Mouse (Mus musculus): Measurements from ENCODE around the gene Zfp385b. TPM values are rescaled to one million over a fixed set of nuclear protein-coding genes. Genes with fewer than 3 reads are reported as not detected.

Zfp385b gene
- polyA plus RNA-seq, 1 experiment, result 0.28 TPM

DNA sequence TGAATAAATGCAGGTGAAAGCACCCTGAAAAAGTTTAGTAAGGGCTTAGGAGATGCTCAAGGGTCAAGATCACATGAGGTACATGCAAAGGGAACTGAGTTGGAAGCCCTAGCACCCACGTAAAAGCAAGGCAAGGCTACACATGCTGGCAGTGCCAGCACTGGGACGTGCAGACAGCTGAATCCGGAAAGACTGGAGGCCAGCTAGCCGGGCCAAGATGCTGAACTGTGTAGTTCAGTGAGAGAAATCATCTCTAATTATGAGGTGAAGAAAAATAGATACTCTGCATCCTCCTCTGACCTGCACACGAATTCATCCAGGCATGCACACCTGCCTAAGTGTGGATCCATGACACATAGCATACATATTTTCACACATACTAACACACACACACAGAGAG lies 18.4 kb downstream of the Zfp385b start:
- Histone ChIP-seq H3K36me3 (ENCODE audit: control insufficient read depth, insufficient read depth) (no peaks in the 10 kb centered on the region), H3K4me3 (no peak overlapping the region), H3K4me2 (ENCODE audit: low read depth) (no peak overlapping the region), H3K27me3 (ENCODE audit: control insufficient read depth, insufficient read depth, insufficient read length) (no peaks in the 10 kb centered on the region), H3K79me2 (ENCODE audit: control insufficient read depth, insufficient read depth) (no peaks in the 10 kb centered on the region), H3ac (ENCODE audit: control insufficient read depth, insufficient read length) (no peak overlapping the region)
- TF ChIP-seq CEBPB (IDR thresholded peaks at IDR 0.05; ENCODE audit: insufficient read depth, poor library complexity, severe bottlenecking) (no peak), E2F4 (IDR thresholded peaks at IDR 0.05; ENCODE audit: insufficient read depth) (no peak), TCF3 (IDR thresholded peaks at IDR 0.05; ENCODE audit: insufficient read length, low read depth) (no peak), POLR2A (IDR thresholded peaks at IDR 0.05; ENCODE audit: insufficient read length, low read depth) (no peak), MAX (IDR thresholded peaks at IDR 0.05; ENCODE audit: low read depth) (no peak), MYOG (IDR thresholded peaks at IDR 0.05; ENCODE audit: control insufficient read depth in 1 of 3, insufficient read depth in 1 of 3, insufficient read length in 2 of 3, low read depth in 2 of 3) (no peak), POLR2AphosphoS2 (IDR thresholded peaks at IDR 0.05; ENCODE audit: insufficient read length, low read depth) (no peak), SRF (IDR thresholded peaks at IDR 0.05; ENCODE audit: control insufficient read depth, insufficient read length, low read depth) (no peak), REST (IDR thresholded peaks at IDR 0.05; ENCODE audit: insufficient read depth, insufficient read length) (no peak), MYOD1 (IDR thresholded peaks at IDR 0.05; ENCODE audit: control insufficient read depth in 1 of 3, insufficient read length in 2 of 3, low read depth in 2 of 3) (no peak), USF1 (IDR thresholded peaks at IDR 0.05; ENCODE audit: low read depth) (no peak), TCF12 (IDR thresholded peaks at IDR 0.05; ENCODE audit: insufficient read depth, poor library complexity, severe bottlenecking) (no peak)

DNA sequence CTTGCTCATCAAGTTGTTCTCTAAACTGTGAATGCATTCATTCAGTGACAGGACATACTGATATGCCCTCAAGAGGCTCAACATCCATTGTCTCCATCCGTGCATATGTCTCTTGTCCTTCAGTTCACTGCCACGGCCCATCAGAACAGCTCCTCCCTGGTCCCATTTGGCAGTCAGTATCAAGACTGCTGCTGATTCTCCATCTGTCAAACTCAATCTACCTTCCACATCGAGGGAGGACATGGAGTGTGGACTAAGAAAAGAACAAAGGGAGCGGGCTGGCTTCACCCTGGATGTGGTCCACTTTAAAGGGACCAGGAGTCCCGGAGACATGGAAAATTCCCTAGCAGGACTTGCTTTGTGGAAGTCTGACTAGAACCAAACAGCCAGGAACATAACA lies 22.2 kb downstream of the Zfp385b start:
- Histone ChIP-seq H3ac (ENCODE audit: control insufficient read depth, insufficient read length) (no peak overlapping the region), H3K4me3 (no peak overlapping the region), H3K79me2 (ENCODE audit: control insufficient read depth, insufficient read depth) (no peaks in the 10 kb centered on the region), H3K27me3 (ENCODE audit: control insufficient read depth, insufficient read depth, insufficient read length) (peaks cover 7% of the 10 kb centered on the region), H3K4me2 (ENCODE audit: low read depth) (no peak overlapping the region), H3K36me3 (ENCODE audit: control insufficient read depth, insufficient read depth) (no peaks in the 10 kb centered on the region)
- TF ChIP-seq CEBPB (IDR thresholded peaks at IDR 0.05; ENCODE audit: insufficient read depth, poor library complexity, severe bottlenecking), result no peak
- no peak for TF ChIP-seq POLR2A (IDR thresholded peaks at IDR 0.05; ENCODE audit: insufficient read length, low read depth)
- TF ChIP-seq MYOG (IDR thresholded peaks at IDR 0.05; ENCODE audit: control insufficient read depth in 1 of 3, insufficient read depth in 1 of 3, insufficient read length in 2 of 3, low read depth in 2 of 3), result no peak
- TF ChIP-seq TCF3 (IDR thresholded peaks at IDR 0.05; ENCODE audit: insufficient read length, low read depth), result no peak
- TF ChIP-seq USF1 (IDR thresholded peaks at IDR 0.05; ENCODE audit: low read depth), result no peak
- TF ChIP-seq REST (IDR thresholded peaks at IDR 0.05; ENCODE audit: insufficient read depth, insufficient read length), result no peak
- TF ChIP-seq MYOD1 (IDR thresholded peaks at IDR 0.05; ENCODE audit: control insufficient read depth in 1 of 3, insufficient read length in 2 of 3, low read depth in 2 of 3), result no peak
- TF ChIP-seq E2F4 (IDR thresholded peaks at IDR 0.05; ENCODE audit: insufficient read depth), result no peak
- TF ChIP-seq SRF (IDR thresholded peaks at IDR 0.05; ENCODE audit: control insufficient read depth, insufficient read length, low read depth), result no peak
- no peak for TF ChIP-seq TCF12 (IDR thresholded peaks at IDR 0.05; ENCODE audit: insufficient read depth, poor library complexity, severe bottlenecking)
- no peak for TF ChIP-seq MAX (IDR thresholded peaks at IDR 0.05; ENCODE audit: low read depth)
- TF ChIP-seq POLR2AphosphoS2 (IDR thresholded peaks at IDR 0.05; ENCODE audit: insufficient read length, low read depth), result no peak

DNA sequence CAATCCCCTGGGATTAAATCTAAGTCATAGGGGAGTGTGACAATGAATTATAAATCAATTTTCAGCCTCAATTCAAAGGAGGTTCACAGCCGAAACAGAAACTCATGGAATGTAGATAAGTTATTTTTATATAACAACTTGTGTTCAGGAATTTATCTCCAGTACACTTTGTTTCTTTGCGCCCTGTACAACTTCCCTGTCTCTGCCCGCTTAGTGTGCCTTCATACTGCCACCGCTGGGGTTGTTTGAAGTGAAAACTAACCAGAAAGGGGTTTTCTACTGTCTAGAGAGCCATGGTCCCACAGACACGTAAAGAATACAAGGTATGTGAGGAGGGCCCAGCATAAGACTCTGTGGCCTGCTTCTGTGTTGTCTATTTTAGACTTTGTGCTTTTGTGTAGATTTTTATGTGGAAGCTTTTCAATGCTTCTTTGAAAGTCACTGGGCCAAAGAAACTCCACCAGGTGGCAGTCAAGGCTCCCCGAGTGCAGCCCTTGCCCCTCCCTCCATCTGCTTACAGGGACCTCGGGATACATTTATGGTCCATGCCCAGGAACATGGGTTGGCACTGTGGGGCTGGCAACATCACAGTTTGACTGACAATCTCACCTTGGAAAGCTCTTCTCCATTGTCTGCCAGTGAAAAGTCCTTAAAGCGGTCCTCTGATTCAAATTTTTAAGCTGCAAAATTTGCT lies 23.4 kb downstream of the Zfp385b start:
- TF ChIP-seq TCF12 (IDR thresholded peaks at IDR 0.05; ENCODE audit: insufficient read depth, poor library complexity, severe bottlenecking) (no peak), USF1 (IDR thresholded peaks at IDR 0.05; ENCODE audit: low read depth) (no peak), MAX (IDR thresholded peaks at IDR 0.05; ENCODE audit: low read depth) (no peak), E2F4 (IDR thresholded peaks at IDR 0.05; ENCODE audit: insufficient read depth) (no peak)
- Histone ChIP-seq H3K4me3 (no peak overlapping the region), H3ac (ENCODE audit: control insufficient read depth, insufficient read length) (no peak overlapping the region), H3K36me3 (ENCODE audit: control insufficient read depth, insufficient read depth) (no peaks in the 10 kb centered on the region), H3K4me2 (ENCODE audit: low read depth) (no peak overlapping the region), H3K27me3 (ENCODE audit: control insufficient read depth, insufficient read depth, insufficient read length) (peaks cover 7% of the 10 kb centered on the region), H3K79me2 (ENCODE audit: control insufficient read depth, insufficient read depth) (no peaks in the 10 kb centered on the region)

DNA sequence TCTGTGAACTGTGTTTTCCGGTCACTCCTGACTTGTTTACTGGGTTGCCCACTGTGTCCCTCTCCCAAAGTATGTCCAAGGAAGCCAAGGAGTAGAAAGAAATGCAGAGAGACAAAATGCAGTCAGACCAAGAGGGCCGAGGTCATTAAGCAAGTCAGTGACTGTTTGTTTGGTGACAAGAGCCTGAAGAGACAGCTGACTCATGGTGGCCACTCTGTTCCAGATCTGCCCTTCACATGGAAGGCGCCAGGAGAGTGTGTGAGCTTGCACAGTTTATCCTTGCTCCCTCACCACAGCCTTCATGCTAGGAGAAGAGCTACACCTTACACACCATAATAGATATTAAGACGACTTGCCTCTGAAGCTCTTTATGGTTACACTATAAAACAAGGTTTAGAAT lies 28.6 kb downstream of the Zfp385b start:
- no peaks in the 10 kb centered on the region for H3K79me2 ChIP-seq (ENCODE audit: control insufficient read depth, insufficient read depth)
- no peak for TF ChIP-seq POLR2A (IDR thresholded peaks at IDR 0.05; ENCODE audit: insufficient read length, low read depth)
- no peak for TF ChIP-seq E2F4 (IDR thresholded peaks at IDR 0.05; ENCODE audit: insufficient read depth)
- TF ChIP-seq CEBPB (IDR thresholded peaks at IDR 0.05; ENCODE audit: insufficient read depth, poor library complexity, severe bottlenecking), result no peak
- no peak for TF ChIP-seq MAX (IDR thresholded peaks at IDR 0.05; ENCODE audit: low read depth)
- no peak for TF ChIP-seq TCF3 (IDR thresholded peaks at IDR 0.05; ENCODE audit: insufficient read length, low read depth)
- no peak overlapping the region for H3K4me2 ChIP-seq (ENCODE audit: low read depth)
- H3K4me3 ChIP-seq, result no peak overlapping the region
- peaks cover 7% of the 10 kb centered on the region for H3K27me3 ChIP-seq (ENCODE audit: control insufficient read depth, insufficient read depth, insufficient read length)
- no peak overlapping the region for H3ac ChIP-seq (ENCODE audit: control insufficient read depth, insufficient read length)
- H3K36me3 ChIP-seq (ENCODE audit: control insufficient read depth, insufficient read depth), result no peaks in the 10 kb centered on the region

DNA sequence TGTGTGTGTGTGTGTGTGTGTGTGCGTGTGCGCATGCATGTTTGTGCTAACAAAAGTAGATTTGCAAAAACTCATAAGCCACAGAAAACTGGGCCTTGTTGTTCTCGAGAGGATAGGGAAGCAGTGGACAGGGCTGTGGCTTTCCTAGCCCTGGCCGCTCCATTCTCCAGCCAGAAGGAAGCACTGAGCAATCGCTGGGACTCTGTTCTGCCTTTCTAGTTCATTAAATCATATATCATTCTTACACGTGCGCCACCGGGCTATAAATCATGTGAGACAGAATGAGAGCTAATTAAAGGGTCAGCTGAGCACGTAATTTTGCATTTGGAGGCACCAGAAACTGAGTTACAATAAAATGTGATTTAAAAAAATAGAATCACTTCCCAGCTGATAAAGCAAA lies 29.1 kb downstream of the Zfp385b start:
- Histone ChIP-seq H3K27me3 (ENCODE audit: control insufficient read depth, insufficient read depth, insufficient read length) (peaks cover 7% of the 10 kb centered on the region), H3ac (ENCODE audit: control insufficient read depth, insufficient read length) (no peak overlapping the region), H3K36me3 (ENCODE audit: control insufficient read depth, insufficient read depth) (no peaks in the 10 kb centered on the region), H3K79me2 (ENCODE audit: control insufficient read depth, insufficient read depth) (no peaks in the 10 kb centered on the region), H3K4me2 (ENCODE audit: low read depth) (no peak overlapping the region), H3K4me3 (no peak overlapping the region)
- TF ChIP-seq REST (IDR thresholded peaks at IDR 0.05; ENCODE audit: insufficient read depth, insufficient read length), result no peak
- no peak for TF ChIP-seq POLR2AphosphoS2 (IDR thresholded peaks at IDR 0.05; ENCODE audit: insufficient read length, low read depth)
- TF ChIP-seq MYOG (IDR thresholded peaks at IDR 0.05; ENCODE audit: control insufficient read depth in 1 of 3, insufficient read depth in 1 of 3, insufficient read length in 2 of 3, low read depth in 2 of 3), result no peak
- TF ChIP-seq CEBPB (IDR thresholded peaks at IDR 0.05; ENCODE audit: insufficient read depth, poor library complexity, severe bottlenecking), result no peak
- no peak for TF ChIP-seq E2F4 (IDR thresholded peaks at IDR 0.05; ENCODE audit: insufficient read depth)
- TF ChIP-seq TCF12 (IDR thresholded peaks at IDR 0.05; ENCODE audit: insufficient read depth, poor library complexity, severe bottlenecking), result no peak
- TF ChIP-seq MYOD1 (IDR thresholded peaks at IDR 0.05; ENCODE audit: control insufficient read depth in 1 of 3, insufficient read length in 2 of 3, low read depth in 2 of 3), result no peak
- TF ChIP-seq POLR2A (IDR thresholded peaks at IDR 0.05; ENCODE audit: insufficient read length, low read depth), result no peak
- TF ChIP-seq USF1 (IDR thresholded peaks at IDR 0.05; ENCODE audit: low read depth), result no peak
- no peak for TF ChIP-seq SRF (IDR thresholded peaks at IDR 0.05; ENCODE audit: control insufficient read depth, insufficient read length, low read depth)
- no peak for TF ChIP-seq MAX (IDR thresholded peaks at IDR 0.05; ENCODE audit: low read depth)
- TF ChIP-seq TCF3 (IDR thresholded peaks at IDR 0.05; ENCODE audit: insufficient read length, low read depth), result no peak
